Mouse (Mus musculus) testis, adult 2 months (tissue): ENCODE results near the gene Olfml1.

ENCODE experiments used
- CTCF ChIP-seq: fragments of 200-500 bp; IDR thresholded peaks from 2 replicates; pipeline ENCODE4 v1.5.1; 2012; ENCODE audit warnings: low read depth, mild to moderate bottlenecking, inconsistent platforms, low read length, moderate library complexity; ENCODE audit not compliant: control insufficient read depth, insufficient read depth, insufficient replicate concordance
- POLR2A ChIP-seq: fragments of 200-500 bp; IDR thresholded peaks from 2 replicates; pipeline ENCODE4 v1.6.1; 2012; ENCODE audit warnings: low read depth, mild to moderate bottlenecking, inconsistent platforms, low read length, moderate library complexity; ENCODE audit not compliant: control insufficient read depth

DNA sequence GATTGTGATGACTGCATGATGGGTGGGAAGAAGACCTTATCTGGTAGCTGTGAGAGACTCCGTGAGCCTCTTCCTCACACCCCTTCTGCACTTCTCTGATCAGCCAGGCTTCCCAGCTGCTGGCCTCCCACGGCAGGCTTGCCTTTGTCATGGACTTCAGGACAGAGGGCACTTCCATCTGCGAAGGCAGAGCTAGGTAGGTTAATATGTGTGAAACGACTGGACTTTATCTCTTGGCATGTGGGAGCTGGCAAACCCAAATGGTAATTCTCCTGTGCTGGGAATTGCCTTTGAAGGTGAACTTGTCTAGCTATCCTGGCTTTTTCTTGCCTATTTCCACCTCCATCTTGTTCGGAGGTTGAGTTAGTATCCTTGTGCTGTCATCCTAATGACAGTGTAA, 33.4 kb downstream of the Olfml1 start:
- no peak for TF ChIP-seq CTCF
- no peak for TF ChIP-seq POLR2A
